Mouse (Mus musculus): ENCODE data around the gene Tor1a. TPM values are rescaled to one million over a fixed set of nuclear protein-coding genes. Genes with fewer than 3 reads are reported as not detected.

Tor1a gene
- total RNA-seq (2017), result 35.8 and 60.3 TPM in 2 replicates

DNA sequence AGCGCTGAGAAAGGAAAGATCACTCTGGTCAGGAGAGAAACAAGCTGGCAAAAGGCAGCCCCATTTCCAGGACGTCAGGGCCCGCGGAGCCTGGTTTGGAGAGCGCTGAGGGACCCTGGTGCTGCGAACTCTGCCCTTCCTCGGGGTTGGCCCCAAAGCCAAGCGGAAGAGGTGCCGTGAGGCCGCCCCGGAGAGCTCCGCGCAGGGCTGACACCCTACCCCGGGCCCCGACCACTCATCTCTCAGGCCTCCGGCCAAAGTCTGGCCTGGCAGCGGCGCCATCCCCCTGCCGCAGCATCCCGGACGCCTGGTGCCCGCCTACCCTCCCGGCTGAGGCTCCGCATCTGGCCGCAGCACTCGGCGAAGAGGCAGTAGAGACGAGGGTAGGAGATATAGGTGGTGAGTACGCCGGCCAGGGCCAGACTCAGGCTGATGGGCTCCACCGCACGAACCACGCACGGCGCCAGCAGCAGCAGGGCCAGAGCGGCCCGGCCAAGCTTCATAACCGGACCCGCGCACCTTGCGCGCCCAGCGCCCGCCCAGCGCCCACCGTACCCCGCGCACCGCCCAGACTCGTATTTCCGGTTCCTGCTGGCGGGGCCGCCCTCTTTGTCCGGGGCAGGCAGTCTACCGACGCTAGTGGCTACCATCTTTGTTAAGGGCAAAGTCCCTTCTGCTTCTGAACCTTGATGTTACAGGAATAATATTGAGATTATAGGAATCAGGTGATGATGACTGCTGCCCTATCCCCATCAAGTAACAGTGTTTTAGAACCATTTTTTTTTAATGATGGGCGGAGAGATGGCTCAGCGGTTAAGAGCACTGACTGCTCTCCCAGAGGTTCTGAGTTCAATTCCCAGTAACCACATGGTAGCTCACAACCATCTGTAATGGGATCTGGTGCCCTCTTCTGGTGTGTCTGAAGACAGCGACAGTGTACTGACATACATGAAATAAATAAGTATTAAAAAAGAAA lies at the start of gene Tor1a:
TSS of gene Tor1a (minus strand) at position 582 of the 976 bp plus-strand sequence.
- peak; percentile 79 to 82 for ATAC-seq (replicated peaks in 1 of 2; ENCODE audit: insufficient read depth in 1 of 2, low FRiP score in 2 of 2, low TSS enrichment in 1 of 2, low read depth in 1 of 2, poor library complexity in 2 of 2, severe bottlenecking in 2 of 2)

- ATAC-seq (replicated peaks in 1 of 2; ENCODE audit: insufficient read depth in 1 of 2, low FRiP score in 2 of 2, low TSS enrichment in 1 of 2, low read depth in 1 of 2, poor library complexity in 2 of 2, severe bottlenecking in 2 of 2), result no peak
These were observed 45.8 kb upstream of the Tor1a start for GRCm38 (mm10) chr2:31013371-31014120.

GRCm38 (mm10) chr2:31007208-31007607 lies 39.5 kb upstream of the Tor1a start:
- no peak for ATAC-seq (replicated peaks in 1 of 2; ENCODE audit: insufficient read depth in 1 of 2, low FRiP score in 2 of 2, low TSS enrichment in 1 of 2, low read depth in 1 of 2, poor library complexity in 2 of 2, severe bottlenecking in 2 of 2)

DNA sequence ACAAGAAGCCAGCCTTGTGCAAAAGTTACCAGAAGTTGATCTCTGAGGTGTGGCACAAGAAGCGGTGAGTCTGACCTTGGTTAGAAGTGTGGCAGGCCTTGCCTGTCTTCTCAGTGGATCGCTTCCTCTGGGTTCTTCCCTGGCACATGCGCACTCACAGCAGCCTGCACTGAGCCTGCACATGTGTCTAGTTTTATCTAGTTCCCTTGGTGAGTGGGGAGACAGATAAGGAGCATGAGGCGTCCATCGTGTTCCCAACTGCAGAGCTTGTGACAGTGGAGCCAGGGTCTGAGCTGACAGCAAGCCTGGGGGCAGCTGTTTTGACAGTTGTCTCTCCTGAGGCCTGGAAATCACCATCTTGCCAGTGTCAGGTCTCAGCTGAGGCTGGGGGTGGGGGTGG lies 38.7 kb upstream of the Tor1a start:
- ATAC-seq (replicated peaks in 1 of 2; ENCODE audit: insufficient read depth in 1 of 2, low FRiP score in 2 of 2, low TSS enrichment in 1 of 2, low read depth in 1 of 2, poor library complexity in 2 of 2, severe bottlenecking in 2 of 2), result peak in 1 of 2 experiments; percentile 33; a peak in 1 of 4 replicates

GRCm38 (mm10) chr2:31005453-31005852 lies 37.7 kb upstream of the Tor1a start:
- ATAC-seq (replicated peaks in 1 of 2; ENCODE audit: insufficient read depth in 1 of 2, low FRiP score in 2 of 2, low TSS enrichment in 1 of 2, low read depth in 1 of 2, poor library complexity in 2 of 2, severe bottlenecking in 2 of 2), result no peak

- no peak for ATAC-seq (replicated peaks in 1 of 2; ENCODE audit: insufficient read depth in 1 of 2, low FRiP score in 2 of 2, low TSS enrichment in 1 of 2, low read depth in 1 of 2, poor library complexity in 2 of 2, severe bottlenecking in 2 of 2)
These were observed 35.1 kb upstream of the Tor1a start for GRCm38 (mm10) chr2:31002857-31003256.

GRCm38 (mm10) chr2:30998443-30999260 lies 30.9 kb upstream of the Tor1a start:
- ATAC-seq (replicated peaks in 1 of 2; ENCODE audit: insufficient read depth in 1 of 2, low FRiP score in 2 of 2, low TSS enrichment in 1 of 2, low read depth in 1 of 2, poor library complexity in 2 of 2, severe bottlenecking in 2 of 2), result no peak

DNA sequence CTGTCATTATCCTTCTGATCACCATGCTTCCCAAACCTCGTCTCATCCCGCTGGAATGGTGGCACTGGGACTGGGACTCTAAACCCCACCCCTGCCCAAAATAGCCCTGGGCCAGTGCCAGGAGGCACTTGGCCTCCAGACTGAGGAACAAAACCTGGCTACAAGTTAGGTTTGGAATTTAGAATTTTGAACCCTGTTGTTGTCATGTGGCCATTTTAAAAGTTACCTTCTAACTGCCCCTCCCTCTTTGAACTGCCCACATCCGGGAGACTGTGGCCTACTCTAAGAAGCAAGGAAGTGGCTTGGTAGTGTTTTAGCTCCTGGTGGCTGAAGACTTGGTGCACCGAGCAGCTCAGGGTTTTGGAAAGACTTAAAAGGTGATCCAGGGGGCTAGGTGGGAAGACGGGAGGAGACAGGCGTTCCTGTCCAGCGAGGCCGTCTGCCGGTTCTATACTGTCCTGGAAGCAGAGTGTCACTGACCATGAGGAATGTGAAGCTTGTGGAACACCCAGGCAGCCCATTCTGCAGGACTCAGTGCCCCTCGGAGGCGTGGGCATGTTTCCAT lies 27.8 kb upstream of the Tor1a start:
- no peak for ATAC-seq (replicated peaks in 1 of 2; ENCODE audit: insufficient read depth in 1 of 2, low FRiP score in 2 of 2, low TSS enrichment in 1 of 2, low read depth in 1 of 2, poor library complexity in 2 of 2, severe bottlenecking in 2 of 2)

- no peak for ATAC-seq (replicated peaks in 1 of 2; ENCODE audit: insufficient read depth in 1 of 2, low FRiP score in 2 of 2, low TSS enrichment in 1 of 2, low read depth in 1 of 2, poor library complexity in 2 of 2, severe bottlenecking in 2 of 2)
These were observed 27.1 kb upstream of the Tor1a start for GRCm38 (mm10) chr2:30994853-30995252.

DNA sequence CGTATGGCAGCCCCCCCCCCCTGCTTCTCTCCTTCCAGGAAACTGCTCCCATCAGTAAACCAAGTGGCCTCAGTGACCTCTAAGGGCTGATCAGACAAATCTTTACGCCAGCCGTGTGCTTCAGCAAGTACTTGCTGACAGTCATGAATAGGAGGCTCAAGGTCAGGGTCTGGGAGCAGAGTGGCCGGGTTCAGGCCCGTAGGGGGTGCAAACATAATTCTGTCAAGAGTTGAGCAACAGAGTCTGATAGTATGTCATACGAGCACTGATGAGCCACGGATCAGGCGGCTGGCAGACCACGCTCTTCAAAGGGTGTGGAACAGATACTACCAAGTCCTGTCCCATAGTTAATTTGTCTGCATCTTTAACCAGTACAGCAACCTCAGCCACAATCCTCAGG lies 22.5 kb upstream of the Tor1a start:
- no peak for ATAC-seq (replicated peaks in 1 of 2; ENCODE audit: insufficient read depth in 1 of 2, low FRiP score in 2 of 2, low TSS enrichment in 1 of 2, low read depth in 1 of 2, poor library complexity in 2 of 2, severe bottlenecking in 2 of 2)

GRCm38 (mm10) chr2:30985111-30986020 lies 17.6 kb upstream of the Tor1a start:
- no peak for ATAC-seq (replicated peaks in 1 of 2; ENCODE audit: insufficient read depth in 1 of 2, low FRiP score in 2 of 2, low TSS enrichment in 1 of 2, low read depth in 1 of 2, poor library complexity in 2 of 2, severe bottlenecking in 2 of 2)

DNA sequence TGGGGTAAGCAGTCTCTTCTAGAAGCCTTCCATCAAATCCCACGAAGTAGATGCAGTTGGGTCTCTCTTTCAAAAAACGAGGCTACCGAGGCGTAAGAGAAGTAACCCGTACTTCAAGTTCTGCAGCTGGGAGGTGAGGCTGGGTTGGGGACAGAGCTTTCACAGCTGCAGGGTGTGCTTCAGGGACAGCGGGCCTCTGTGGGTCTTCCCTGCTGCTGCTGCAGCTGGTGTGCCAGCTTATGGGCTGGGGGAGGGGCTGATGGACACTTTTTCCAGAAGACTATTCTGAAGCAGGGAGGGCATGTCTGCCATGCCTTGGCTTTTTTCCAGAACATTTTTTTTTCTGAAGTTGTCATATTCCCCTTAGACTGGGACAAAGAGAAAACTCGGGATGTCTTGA lies 15.3 kb upstream of the Tor1a start:
- ATAC-seq (replicated peaks in 1 of 2; ENCODE audit: insufficient read depth in 1 of 2, low FRiP score in 2 of 2, low TSS enrichment in 1 of 2, low read depth in 1 of 2, poor library complexity in 2 of 2, severe bottlenecking in 2 of 2), result no peak

DNA sequence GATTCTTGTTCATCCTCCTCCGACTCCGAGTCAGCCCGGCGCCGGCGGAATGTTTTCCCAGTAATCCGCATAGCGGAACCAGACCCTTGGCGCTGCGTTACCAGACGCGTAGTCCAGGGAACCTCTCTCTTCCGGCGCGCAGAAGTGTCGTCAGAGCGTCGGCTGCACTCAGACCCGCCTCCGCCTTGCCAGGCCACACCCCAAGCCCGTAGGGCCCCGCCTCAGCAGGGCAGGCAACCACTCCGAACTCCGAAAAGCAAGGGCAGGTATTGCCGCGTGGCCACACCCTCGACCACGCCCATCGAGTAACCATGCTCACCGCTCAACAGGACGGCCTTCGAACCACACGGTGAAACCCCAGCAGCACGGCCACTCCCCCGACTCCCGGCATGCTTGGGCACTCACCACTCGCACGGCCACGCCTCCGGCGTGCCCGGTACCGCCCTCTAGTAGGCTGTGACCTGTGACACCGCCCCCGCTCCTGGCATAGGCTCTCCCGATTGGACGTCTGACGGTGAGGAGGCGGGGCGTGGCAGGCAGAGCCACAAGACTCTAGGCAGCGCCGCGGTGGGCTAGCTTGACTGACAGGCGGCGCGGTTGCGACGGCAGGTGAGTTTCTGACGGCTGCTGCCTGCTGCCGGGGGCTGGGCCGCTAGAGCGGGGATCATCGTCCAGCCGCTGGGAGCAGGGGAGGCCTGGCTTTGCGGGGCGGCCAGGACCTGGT lies 14.2 kb upstream of the Tor1a start, which contains the start of the genes BC005624 and Usp20:
TSS of gene BC005624 (minus strand) at position 412 of the 724 bp plus-strand sequence.
TSS of gene Usp20 (plus strand) at position 490 of the 724 bp plus-strand sequence.
- peak; percentile 96 to 98 for ATAC-seq (replicated peaks in 1 of 2; ENCODE audit: insufficient read depth in 1 of 2, low FRiP score in 2 of 2, low TSS enrichment in 1 of 2, low read depth in 1 of 2, poor library complexity in 2 of 2, severe bottlenecking in 2 of 2)

GRCm38 (mm10) chr2:30966826-30967225 lies 907 bp downstream of the Tor1a start:
- ATAC-seq (replicated peaks in 1 of 2; ENCODE audit: insufficient read depth in 1 of 2, low FRiP score in 2 of 2, low TSS enrichment in 1 of 2, low read depth in 1 of 2, poor library complexity in 2 of 2, severe bottlenecking in 2 of 2), result peak; percentile 39 to 51

GRCm38 (mm10) chr2:30965627-30966026 lies 2.1 kb downstream of the Tor1a start:
- ATAC-seq (replicated peaks in 1 of 2; ENCODE audit: insufficient read depth in 1 of 2, low FRiP score in 2 of 2, low TSS enrichment in 1 of 2, low read depth in 1 of 2, poor library complexity in 2 of 2, severe bottlenecking in 2 of 2), result peak in 1 of 2 experiments; percentile 56; a peak in 1 of 4 replicates

Data from hematopoietic stem cell, adult 5-6 weeks (primary cell).